Mouse (Mus musculus): ENCODE results near the gene Lat2. TPM values are rescaled to one million over a fixed set of nuclear protein-coding genes. Genes with fewer than 3 reads are reported as not detected.
A peak's percentile ranks its signal among the peaks of the same experiment; 100 is the strongest.

The Lat2 gene
- polyA plus RNA-seq, 1 experiment: 6.9 TPM

DNA sequence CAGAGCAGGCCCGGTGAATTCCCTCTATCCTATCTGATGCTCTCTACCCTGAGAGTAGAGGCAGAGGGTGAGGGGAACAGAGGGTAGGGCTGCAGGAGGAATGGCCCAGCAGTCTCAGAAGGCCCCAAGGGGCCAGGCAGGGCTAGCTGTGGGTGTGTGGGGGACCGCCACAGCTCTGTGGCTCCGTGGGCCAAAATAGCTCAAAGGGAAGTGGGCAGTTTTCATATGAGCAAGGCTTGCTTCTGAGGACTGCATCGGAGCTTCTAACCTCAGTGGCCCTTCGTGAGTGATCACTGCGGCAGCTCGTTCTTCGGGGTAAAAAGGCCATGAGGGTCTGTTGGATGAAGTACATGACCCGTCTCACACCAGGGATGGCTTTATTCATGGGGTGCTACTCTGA lies 1.1 kb downstream of the Lat2 start:
- DNase-seq (ENCODE audit: low spot score): no peak

DNA sequence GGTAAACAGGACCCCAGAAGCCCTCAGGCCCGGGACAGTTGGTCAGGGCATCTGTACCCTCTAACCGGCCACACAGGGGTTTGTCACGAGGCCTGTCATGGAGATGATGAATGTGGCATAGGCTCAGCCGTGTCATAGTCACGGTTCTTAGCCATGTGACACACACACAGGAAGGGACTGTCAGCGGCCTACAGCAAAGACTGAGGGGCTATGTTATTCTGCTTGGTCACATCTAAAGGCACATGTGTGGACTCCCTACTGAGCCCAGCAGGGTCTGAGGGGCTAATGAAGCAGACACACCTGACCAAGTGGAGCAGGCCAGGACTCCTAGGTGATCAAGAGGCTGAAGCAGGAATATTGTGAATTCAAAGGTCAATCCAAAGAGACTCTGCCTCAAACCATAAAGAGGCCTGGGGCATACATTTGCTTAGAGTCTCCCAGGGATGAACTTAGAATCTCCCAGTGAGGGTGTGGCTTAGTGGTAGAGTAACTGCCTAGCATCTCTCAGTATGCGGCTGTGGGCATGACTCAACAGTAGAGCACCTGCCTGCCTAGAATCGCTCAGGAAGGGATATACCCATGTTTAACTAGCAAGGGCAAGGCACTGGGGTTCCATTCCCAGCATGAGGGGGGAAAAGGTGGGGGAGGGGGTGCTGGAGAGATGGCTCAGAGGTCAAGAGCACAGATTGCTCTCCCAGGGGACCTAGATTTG lies 2.9 kb downstream of the Lat2 start:
- no peak for DNase-seq (ENCODE audit: low spot score)

DNA sequence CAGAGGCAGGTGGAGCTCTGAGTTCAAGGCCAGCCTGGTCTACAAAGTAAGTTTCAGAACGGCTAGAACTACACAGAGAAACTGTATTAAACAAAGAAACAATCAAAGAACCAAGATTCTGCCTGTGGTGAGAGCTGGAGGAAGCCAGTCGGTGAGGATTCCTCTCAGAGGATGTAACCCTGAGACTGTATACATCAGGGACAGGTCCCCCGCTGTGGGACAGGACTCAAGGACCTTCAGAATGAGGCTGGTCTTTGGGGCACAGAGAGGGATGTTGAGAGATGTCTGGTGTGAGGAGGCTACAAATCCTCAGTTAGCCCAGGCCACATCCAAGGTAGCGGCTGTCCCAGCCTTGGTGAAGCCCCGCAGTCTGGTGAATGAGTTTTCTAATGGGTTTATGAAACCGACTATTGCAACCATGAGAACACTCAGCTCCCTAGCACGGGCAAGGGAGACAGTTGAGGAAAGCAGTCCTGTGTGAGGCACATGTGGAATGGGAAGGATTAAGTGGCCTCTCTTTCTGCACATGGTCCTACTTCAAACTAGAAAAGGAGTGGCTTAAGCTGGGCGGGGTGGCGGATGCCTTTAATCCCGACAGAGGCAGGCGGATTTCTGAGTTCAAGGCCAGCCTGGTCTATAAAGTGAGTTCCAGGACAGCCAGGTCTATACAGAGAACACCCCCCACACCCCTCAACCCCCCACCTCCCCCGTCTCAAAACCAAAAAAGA lies 4.7 kb downstream of the Lat2 start:
- no peak for DNase-seq (ENCODE audit: low spot score)

- no peak for DNase-seq (ENCODE audit: low spot score)
Measured at GRCm38 (mm10) chr5:134607121-134607520, 7.7 kb downstream of the Lat2 start.

GRCm38 (mm10) chr5:134606314-134606713 lies 8.5 kb downstream of the Lat2 start:
- DNase-seq (ENCODE audit: low spot score): no peak

- DNase-seq (ENCODE audit: low spot score): no peak
Measured at GRCm38 (mm10) chr5:134604376-134604775, 10.4 kb downstream of the Lat2 start.

DNA sequence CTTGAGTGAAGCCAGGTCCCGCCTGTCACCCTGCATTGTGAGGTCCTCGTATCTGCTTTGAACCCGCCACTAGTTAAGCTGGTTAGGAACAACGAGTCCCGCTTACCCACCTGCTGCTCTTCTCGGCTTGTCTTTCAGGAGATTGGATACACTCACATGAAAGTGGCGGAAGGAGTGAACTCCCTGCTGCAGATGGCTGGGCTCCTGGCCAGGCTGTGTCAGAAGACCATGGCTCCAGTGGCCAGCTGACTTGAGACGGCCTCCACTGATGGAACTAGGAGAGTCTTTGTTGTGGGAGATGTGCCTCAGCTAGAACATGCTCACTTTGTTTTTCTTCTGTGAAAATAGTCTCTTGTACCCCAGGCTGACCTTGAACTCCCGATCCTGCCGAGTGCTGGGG lies 17.1 kb downstream of the Lat2 start:
- no peak for DNase-seq (ENCODE audit: low spot score)

GRCm38 (mm10) chr5:134593093-134593492 lies 21.7 kb downstream of the Lat2 start:
- DNase-seq (ENCODE audit: low spot score): no peak

GRCm38 (mm10) chr5:134592026-134592581 lies 22.7 kb downstream of the Lat2 start:
- DNase-seq (ENCODE audit: low spot score): no peak

DNA sequence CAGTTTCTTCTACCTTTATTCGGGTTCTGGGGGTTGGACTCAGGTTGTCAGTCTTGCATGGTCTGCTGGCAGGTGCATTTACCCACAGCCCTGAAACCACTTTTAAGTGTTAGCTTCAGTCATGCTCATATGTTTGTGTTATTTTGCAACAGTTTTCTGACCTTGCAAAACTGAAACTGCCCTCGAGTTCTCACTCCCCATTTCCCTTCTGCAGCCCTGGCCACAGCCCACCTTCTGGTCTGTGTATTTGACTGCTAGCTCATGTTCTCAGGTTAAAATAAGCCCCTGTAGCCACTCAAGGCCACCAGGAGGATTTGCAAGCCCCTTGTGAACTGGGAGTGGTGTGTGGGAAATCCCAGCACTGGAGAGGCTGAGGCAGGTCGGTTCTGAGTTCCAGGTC lies 24.9 kb downstream of the Lat2 start:
- DNase-seq (ENCODE audit: low spot score): no peak

DNA sequence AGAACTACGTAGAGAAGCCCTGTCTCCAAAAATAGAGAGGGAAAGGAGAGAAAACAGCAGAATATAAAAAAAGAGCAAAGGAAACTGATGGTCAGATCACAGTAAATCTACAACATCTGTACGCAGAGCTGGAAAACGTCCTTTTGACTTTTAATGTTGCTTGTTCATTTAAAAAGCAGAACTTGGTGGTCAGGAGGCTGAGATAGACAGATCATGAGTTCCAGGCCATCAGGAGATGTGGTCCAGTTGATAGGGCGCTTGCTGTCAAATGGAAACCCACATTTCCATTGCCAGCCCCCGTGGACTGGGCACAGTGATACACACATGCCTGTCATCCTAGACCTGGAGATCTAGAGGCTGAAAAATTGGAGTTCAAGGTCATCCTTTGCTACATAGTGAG lies 30.0 kb downstream of the Lat2 start:
- DNase-seq (ENCODE audit: low spot score): no peak

DNA sequence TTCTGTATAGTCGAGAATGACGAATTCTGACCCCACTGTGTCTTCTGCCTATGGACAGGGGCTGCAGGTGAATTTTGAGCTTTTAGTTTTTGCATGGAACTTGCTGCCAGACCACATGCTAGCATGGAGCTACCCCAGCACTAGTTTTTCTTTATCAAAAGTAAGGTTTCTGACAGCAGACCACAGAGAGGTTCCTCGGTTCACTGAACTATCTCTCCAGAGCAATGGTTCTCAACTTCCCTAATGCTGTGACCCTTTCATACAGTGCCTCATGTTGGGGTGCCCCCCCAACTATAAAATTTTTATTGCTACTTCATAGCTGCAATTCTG lies 31.0 kb downstream of the Lat2 start:
- DNase-seq (ENCODE audit: low spot score): no peak

DNA sequence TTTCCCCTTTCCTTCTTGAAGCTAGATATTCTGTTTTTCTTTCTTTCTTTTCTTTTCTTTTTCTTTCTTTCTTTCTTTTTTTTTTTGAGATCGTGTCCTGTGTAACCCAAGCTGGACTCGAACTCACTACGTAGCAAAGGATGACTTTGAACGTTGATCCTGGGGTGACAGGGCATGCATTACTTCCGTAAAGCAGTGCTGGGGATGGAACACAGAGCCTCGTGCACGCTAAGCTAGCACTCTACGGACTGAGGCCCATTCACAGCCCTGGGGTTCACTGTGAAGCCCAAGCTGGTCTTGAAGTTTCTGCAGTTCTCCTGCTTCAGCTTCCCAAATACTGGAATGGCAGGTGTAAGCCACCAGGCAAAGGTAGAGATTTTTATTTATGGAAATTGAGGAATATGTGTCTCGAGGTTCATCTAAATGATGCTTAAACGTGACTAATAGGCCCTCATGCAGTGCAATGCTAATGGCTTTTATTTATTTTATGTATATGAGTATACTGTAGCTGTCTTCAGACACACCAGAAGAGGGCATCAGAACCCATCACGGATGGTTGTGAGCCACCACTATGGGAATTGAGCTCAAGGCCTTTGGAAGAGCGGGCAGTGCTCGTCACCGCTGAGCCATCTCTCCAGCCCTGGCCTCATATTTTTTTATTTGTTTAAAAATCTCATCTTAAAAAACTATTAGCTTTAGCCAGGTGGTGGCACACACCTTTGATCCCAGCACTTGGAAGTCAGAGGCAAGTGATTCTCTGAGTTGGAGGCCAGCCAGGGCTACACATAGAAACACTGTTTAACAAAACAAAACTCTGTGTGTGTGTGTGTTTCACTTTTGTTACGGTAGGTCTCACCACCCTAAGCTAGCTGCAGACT lies 31.6 kb downstream of the Lat2 start:
- DNase-seq (ENCODE audit: low spot score): no peak

DNA sequence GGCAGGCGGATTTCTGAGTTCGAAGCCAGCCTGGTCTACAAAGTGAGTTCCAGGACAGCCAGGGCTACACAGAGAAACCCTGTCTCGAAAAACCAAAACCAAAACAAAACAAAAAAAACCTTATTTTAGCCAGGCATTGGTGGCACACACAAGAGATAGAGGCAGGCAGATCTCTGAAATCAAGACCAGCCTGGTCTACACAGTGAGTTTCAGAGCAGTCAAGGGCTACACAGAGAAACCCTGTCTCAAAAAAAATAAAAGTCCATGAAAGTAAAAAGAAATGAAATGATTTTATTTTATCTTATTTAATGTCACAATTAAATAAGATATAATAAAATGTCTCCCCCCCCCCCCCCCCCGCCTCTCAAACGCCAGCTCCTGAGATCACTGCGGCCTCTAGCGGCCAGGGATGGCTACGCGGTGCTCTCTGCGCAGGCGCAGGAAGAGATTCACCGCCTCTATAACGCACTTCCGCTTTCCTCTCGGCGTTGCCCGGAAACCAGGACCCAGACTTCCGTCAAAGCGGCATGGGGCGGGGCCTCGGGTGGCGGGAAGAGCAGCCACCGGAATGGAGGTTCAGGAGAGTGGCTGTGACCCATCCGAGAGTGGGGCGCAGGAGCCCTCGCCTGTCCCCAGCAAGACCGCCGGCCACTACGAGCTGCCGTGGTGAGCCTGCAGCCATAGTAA lies 32.5 kb downstream of the Lat2 start:
- peak; percentile 84 for DNase-seq (ENCODE audit: low spot score)

DNA sequence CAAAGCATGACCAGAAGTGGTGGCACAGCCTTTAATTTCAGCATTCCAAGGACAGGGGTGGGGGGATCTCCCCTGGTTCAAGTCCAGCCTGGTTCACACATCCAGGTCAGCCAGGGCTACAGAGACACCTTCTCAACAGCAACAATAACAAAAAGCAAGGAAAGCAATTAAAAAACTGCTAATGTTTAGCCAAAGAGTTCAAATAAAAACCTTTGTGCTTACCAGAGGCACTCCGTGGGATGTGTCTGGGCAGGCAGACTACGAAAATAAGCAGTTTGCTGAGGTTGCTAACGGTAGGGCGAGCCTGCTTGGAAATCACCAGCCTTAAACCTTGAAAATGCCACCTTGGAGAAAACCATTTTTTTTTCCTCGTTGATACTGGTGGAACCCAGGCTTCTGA lies 33.7 kb downstream of the Lat2 start, which contains the start of gene Rfc2:
TSS of gene Rfc2 (plus strand) at position 221 of the 400 bp plus-strand sequence.
- DNase-seq (ENCODE audit: low spot score): no peak

DNA sequence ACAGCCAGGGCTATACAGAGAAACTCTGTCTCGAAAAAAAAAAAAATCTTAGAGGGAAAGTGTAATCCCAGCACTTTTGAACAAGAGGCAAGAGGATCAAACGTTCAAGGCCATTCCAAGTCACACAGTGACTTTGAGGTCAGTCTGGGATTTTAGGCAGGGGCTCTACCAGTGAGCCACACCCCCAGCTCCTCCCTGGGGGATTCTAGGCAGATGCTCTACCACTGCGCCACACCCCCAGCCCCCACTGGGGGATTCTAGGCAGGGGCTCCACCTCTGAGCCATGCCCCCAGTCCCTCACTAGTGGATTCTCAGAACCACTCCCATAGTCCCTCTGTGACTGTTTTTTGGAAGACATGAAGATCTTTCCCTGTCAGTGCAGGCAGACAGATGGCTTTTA lies 35.7 kb downstream of the Lat2 start:
- no peak for DNase-seq (ENCODE audit: low spot score)

- DNase-seq (ENCODE audit: low spot score): no peak
Measured at GRCm38 (mm10) chr5:134577534-134577933, 37.3 kb downstream of the Lat2 start.

DNA sequence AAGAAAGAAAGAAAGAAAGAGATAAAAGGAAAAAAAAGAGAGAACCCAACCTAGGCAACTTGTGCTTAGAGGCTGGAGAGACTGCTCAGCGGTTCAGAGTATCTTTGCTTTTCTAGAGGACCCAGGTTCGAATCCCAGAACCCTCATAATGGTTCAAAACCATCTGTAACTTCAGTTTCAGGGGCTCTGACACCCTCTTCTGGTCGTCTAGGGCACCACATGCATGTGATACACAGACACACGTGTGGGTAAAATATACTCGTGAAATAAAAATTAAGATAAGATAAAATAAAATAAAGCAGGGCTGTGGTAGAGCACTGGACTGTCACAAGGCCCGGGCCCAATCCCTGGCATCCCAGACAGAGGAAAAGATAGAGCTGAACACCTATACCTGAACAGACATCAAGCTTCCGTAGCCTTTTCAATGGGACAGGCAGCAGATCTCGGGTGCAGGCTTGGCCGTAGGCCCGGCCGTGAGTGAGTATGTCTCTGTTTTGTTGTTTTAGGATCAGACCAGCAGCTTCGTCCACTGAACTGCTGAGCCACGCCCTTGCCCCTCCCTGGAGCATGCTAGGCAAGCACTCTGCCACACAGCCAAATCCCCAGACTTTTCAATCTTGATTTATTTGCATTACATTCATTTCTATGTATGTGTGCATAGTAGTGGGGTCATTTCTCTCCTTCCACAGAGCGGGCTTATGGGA lies 38.2 kb downstream of the Lat2 start:
- no peak for DNase-seq (ENCODE audit: low spot score)

DNA sequence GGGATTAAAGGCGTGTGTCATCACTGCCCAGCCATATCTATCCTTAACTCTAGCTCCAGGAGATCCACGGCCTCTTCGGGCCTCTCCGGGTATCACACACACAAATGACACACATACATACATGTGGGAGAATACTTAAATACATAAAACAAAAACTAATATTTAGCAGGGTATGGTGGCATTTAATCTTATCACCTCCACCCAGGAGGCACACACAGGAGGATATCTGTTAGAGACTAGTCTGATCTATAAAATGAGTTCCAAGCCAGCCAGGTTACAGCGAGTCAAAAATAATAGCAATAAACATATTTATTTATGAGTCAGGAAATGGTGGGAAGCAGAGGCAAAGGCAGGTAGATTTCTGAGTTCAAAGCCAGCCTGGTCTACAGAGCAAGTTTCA lies 39.0 kb downstream of the Lat2 start:
- DNase-seq (ENCODE audit: low spot score): no peak

DNA sequence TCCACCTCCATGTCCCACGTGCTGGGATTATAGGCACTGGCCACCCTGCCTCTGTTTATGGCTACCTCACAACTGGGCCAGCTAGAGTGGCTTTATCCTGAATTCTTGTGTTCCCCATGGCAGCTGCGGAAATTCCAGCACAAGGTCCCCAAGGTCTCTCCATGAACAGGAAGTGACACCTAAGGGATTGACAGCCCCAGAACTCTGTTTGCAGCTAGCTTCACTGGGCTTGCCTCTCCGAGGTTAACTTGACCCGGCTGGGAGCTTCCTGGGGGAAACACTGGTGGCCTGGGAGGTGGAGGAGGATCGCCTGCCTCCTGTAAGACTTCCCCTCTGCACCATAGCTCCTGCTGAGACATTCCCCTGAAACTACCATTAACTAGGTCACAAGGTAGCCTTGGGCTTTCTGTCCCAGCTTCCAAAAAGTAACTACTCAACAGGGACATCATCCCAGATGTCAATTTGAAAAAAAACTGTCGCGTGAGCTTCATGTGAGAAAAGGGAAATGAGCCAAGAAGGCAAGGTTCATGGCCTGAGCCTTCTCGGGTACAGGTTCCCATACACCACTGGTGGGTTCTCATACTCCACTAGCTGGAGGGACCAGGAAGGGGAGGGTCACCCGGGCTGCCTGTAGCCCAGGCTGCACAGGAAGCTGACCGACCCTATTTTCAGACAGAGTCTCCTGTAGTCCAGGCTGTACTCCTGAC lies 42.2 kb downstream of the Lat2 start:
- DNase-seq (ENCODE audit: low spot score): no peak
